Mouse (Mus musculus) MEL (cell line): ENCODE data around the gene Samhd1.

Experiments
- CTCF ChIP-seq, 3 experiments: IDR thresholded peaks in 2 of 3; conservative IDR thresholded peaks in 1 of 3; 2 replicates each; pipeline ENCODE4 v1.5.1; 2011 to 2012; ENCODE audit warnings: low read length in 3 of 3, low read depth in 2 of 3, mild to moderate bottlenecking in 2 of 3, improper control_type of control experiment in 1 of 3, inconsistent platforms in 1 of 3, mixed read lengths in 1 of 3, moderate library complexity in 1 of 3; ENCODE audit not compliant: control insufficient read depth in 1 of 3, insufficient read depth in 1 of 3, poor library complexity in 1 of 3, severe bottlenecking in 1 of 3
- EP300 ChIP-seq, 2 experiments: IDR thresholded peaks; 2 replicates each; pipeline ENCODE4 v1.6.1; 2011; ENCODE audit warnings: improper control_type of control experiment in 2 of 2, low read length in 2 of 2, low read depth in 1 of 2, mild to moderate bottlenecking in 1 of 2
- GATA1 ChIP-seq: IDR thresholded peaks from 2 replicates; pipeline ENCODE4 v1.6.1; 2011; ENCODE audit warnings: low read depth, low read length, improper control_type of control experiment
- JUND ChIP-seq: IDR thresholded peaks from 2 replicates; pipeline ENCODE4 v1.6.1; 2011; ENCODE audit warnings: low read depth, mild to moderate bottlenecking, improper control_type of control experiment, low read length
- RCOR1 ChIP-seq: IDR thresholded peaks from 2 replicates; pipeline ENCODE4 v1.6.1; 2012; ENCODE audit warnings: low read depth, mild to moderate bottlenecking, inconsistent platforms, low read length, improper control_type of control experiment
- SIN3A ChIP-seq: IDR thresholded peaks from 2 replicates; pipeline ENCODE4 v1.6.1; 2012; ENCODE audit warnings: low read length, improper control_type of control experiment, inconsistent platforms
- USF1 ChIP-seq: IDR thresholded peaks from 2 replicates; pipeline ENCODE4 v1.6.1; 2014; ENCODE audit warnings: low read depth, mild to moderate bottlenecking, inconsistent platforms, low read length, improper control_type of control experiment, moderate library complexity
- USF2 ChIP-seq, 2 experiments: IDR thresholded peaks; 2 replicates each; pipeline ENCODE4 v1.6.1; 2011 to 2012; ENCODE audit warnings: improper control_type of control experiment in 2 of 2, low read length in 2 of 2, borderline replicate concordance in 1 of 2, inconsistent platforms in 1 of 2, low read depth in 1 of 2, mild to moderate bottlenecking in 1 of 2; ENCODE audit not compliant: insufficient read depth in 1 of 2

GRCm38 (mm10) chr2:157108236-157108635 is 26.8 kb downstream of the Samhd1 start:
- TF ChIP-seq JUND (no peak), EP300 (IDR thresholded peaks at IDR 0.05; ENCODE audit: low read depth in 1 of 2, low read length in 2 of 2) (no peak), CTCF (IDR thresholded peaks at IDR 0.05 in 2 of 3, conservative IDR thresholded peaks at IDR 0.05 in 1 of 3; ENCODE audit: control insufficient read depth in 1 of 3, insufficient read depth in 1 of 3, low read depth in 2 of 3, low read length in 3 of 3, poor library complexity in 1 of 3, severe bottlenecking in 1 of 3) (no peak), USF1 (peak; percentile 68), RCOR1 (no peak), GATA1 (no peak), SIN3A (no peak), USF2 (IDR thresholded peaks at IDR 0.05; ENCODE audit: borderline replicate concordance in 1 of 2, insufficient read depth in 1 of 2, low read depth in 1 of 2, low read length in 2 of 2) (no peak)
